Mouse (Mus musculus) small intestine, adult 2 months (tissue): ENCODE results near the gene Tubb4b.

Experiments used
- CTCF ChIP-seq: fragments of 200-500 bp; IDR thresholded peaks from 2 replicates; pipeline ENCODE4 v1.5.1; 2012; ENCODE audit warnings: low read depth, mild to moderate bottlenecking, control low read depth, inconsistent platforms, low read length, moderate library complexity, mixed read lengths; ENCODE audit not compliant: insufficient replicate concordance, insufficient read length; ENCODE audit errors: extremely low read depth
- POLR2A ChIP-seq: fragments of 200-500 bp; IDR thresholded peaks from 2 replicates; pipeline ENCODE4 v1.6.1; 2012; ENCODE audit warnings: low read depth, mild to moderate bottlenecking, control low read depth, inconsistent platforms, low read length, moderate library complexity

GRCm38 (mm10) chr2:25211121-25211670, 13.3 kb downstream of the Tubb4b start, which contains the start of gene Nelfb:
- TF ChIP-seq POLR2A (peak; percentile 57; the same call in 1 of the 2 replicates), CTCF (no peak)
